Mouse (Mus musculus): ENCODE data around the gene Hibadh. TPM values are rescaled to one million over a fixed set of nuclear protein-coding genes. Genes with fewer than 3 reads are reported as not detected.

Hibadh gene
- 67.8 TPM for polyA plus RNA-seq (2017; shearing (Covaris generic))

DNA sequence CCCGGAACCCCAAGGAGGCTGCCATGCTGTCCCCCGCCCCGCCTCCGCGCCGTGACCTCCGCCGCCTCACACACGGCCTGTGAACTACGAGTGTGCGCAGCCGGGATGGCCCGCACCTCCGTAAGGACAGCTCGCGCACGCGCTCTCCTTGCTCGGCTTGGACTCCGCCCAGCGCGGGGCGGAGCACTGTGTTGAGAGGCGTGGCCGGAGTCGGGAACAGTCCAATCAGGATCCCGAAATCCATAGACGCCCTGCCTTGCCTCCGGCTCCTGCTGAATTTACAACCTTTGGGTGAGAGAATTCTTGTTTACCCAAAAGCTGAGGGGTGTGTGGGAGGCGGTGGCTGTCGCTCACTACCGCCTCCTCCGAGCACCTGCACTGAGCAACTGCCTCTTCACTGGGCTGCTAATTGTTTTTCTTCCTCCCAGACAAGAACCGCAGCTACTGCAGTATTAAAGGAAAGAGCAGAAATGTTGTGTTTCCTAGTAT lies at the start of gene Hibadh:
Gene Hibadh (minus strand): TSS at position 166 of the 489 bp plus-strand sequence.

Other genes with a start within 250 kb of the Hibadh start
- gene Tax1bp1, start 73.3 kb upstream of the Hibadh start, polyA plus RNA-seq (2017; shearing (Covaris generic)), result 315 TPM

Measured in effector memory CD4-positive, alpha-beta T cell, adult 5 months (primary cell).